Mouse (Mus musculus) hindbrain, embryonic 12.5 days (tissue): Measurements from ENCODE around the gene Gm5346. TPM values are rescaled to one million over a fixed set of nuclear protein-coding genes. Genes with fewer than 3 reads are reported as not detected.
"Not testable (repeated sequence)": the region's sequence is repeated elsewhere in the genome, so short reads cannot be mapped to it uniquely, and the experiment has no call there.

ENCODE experiments used
- ATAC-seq: fragments of 200-750 bp; cut with Nextera tagmentation; 2 replicates; pipeline ENCODE4 v1.8.0; 2017; ENCODE audit warnings: moderate TSS enrichment; ENCODE audit not compliant: low FRiP score
- H3K27ac ChIP-seq: fragments of 300-500 bp; sonication (generic); 2 replicates; pipeline ENCODE4 v1.5.1; 2016; ENCODE audit warnings: mild to moderate bottlenecking
- H3K27me3 ChIP-seq: fragments of 300-500 bp; sonication (generic); 2 replicates; pipeline ENCODE4 v1.6.1; 2016; ENCODE audit warnings: mild to moderate bottlenecking
- H3K36me3 ChIP-seq: fragments of 300-500 bp; sonication (generic); 2 replicates; pipeline ENCODE4 v1.6.1; 2016; ENCODE audit warnings: mild to moderate bottlenecking
- H3K4me1 ChIP-seq: fragments of 300-500 bp; sonication (generic); 2 replicates; pipeline ENCODE4 v1.6.1; 2016
- H3K4me2 ChIP-seq: fragments of 300-500 bp; sonication (generic); replicated peaks from 2 replicates; pipeline ENCODE4 v1.6.1; 2016; ENCODE audit warnings: mild to moderate bottlenecking
- H3K4me3 ChIP-seq: fragments of 300-500 bp; sonication (generic); 2 replicates; pipeline ENCODE4 v1.5.1; 2016; ENCODE audit warnings: mild to moderate bottlenecking
- H3K9ac ChIP-seq: fragments of 300-500 bp; sonication (generic); 2 replicates; pipeline ENCODE4 v1.6.1; 2016; ENCODE audit warnings: mild to moderate bottlenecking, moderate library complexity
- H3K9me3 ChIP-seq: fragments of 300-500 bp; sonication (generic); replicated peaks from 2 replicates; pipeline ENCODE4 v1.6.1; 2016; ENCODE audit warnings: mild to moderate bottlenecking
- WGBS: fragments of 180-500 bp; shearing (Covaris S2); methylation state at CpG from one replicate; pipeline ENCODE4 v1.1.7; 2016; 5-methylcytosine and 5-hydroxymethylcytosine counted together
- polyA plus RNA-seq: library from polyadenylated mRNA; unstranded; fragments of >200 nt; fragmentation: Nextera tagmentation; extraction: Ambion mirVana; gene quantifications from 2 replicates; pipeline ENCODE4 v1.2.1, GENCODE M21; 2016

Gene Gm5346
- not detected in 2 replicates for polyA plus RNA-seq

GRCm38 (mm10) chr8:43627176-43627575, at the start of gene Gm5346:
TSS of gene Gm5346 (minus strand) at chr8:43627276.
- Histone ChIP-seq H3K4me3 (no peak within 1 kb of the TSS), H3K27me3 (no peaks in the 10 kb centered on the region), H3K36me3 (no peaks in the 10 kb centered on the region), H3K27ac (no peak within 1 kb of the TSS), H3K9ac (no peak within 1 kb of the TSS), H3K9me3 (no peaks in the 10 kb centered on the region), H3K4me1 (no peaks in the 10 kb centered on the region), H3K4me2 (no peak within 1 kb of the TSS)
- ATAC-seq: no peak
- 91% methylated on average over 3 of the region's 3 CpGs for WGBS

- 81% methylated on average over 1 of the region's 1 CpGs for WGBS
- Histone ChIP-seq H3K9ac (no peak overlapping the region), H3K36me3 (no peaks in the 10 kb centered on the region), H3K9me3 (no peaks in the 10 kb centered on the region), H3K27me3 (no peaks in the 10 kb centered on the region), H3K27ac (no peak overlapping the region), H3K4me2 (no peak overlapping the region), H3K4me1 (no peaks in the 10 kb centered on the region), H3K4me3 (no peak overlapping the region)
- no peak for ATAC-seq
These were observed 11.0 kb downstream of the Gm5346 start for GRCm38 (mm10) chr8:43616046-43616445.

- not testable (repeated sequence) for H3K4me1 ChIP-seq, H3K27me3 ChIP-seq, H3K9me3 ChIP-seq, H3K36me3 ChIP-seq, H3K4me3 ChIP-seq, ATAC-seq, H3K4me2 ChIP-seq, H3K27ac ChIP-seq, H3K9ac ChIP-seq
- WGBS: 88% methylated on average over 13 of the region's 13 CpGs
These were observed 23.4 kb downstream of the Gm5346 start for GRCm38 (mm10) chr8:43603657-43604056.

- not testable (repeated sequence) for H3K9me3 ChIP-seq, H3K4me1 ChIP-seq, H3K4me2 ChIP-seq, H3K27ac ChIP-seq, H3K36me3 ChIP-seq, H3K4me3 ChIP-seq, H3K9ac ChIP-seq, H3K27me3 ChIP-seq, ATAC-seq
- 92% methylated on average over 15 of the region's 15 CpGs for WGBS
These were observed 23.9 kb downstream of the Gm5346 start for GRCm38 (mm10) chr8:43603166-43603565.

- not testable (repeated sequence) for ATAC-seq, H3K36me3 ChIP-seq, H3K4me1 ChIP-seq, H3K4me2 ChIP-seq, H3K9me3 ChIP-seq, H3K9ac ChIP-seq, H3K4me3 ChIP-seq, H3K27me3 ChIP-seq, H3K27ac ChIP-seq
- WGBS: 96% methylated on average over 2 of the region's 2 CpGs
These were observed 50.5 kb downstream of the Gm5346 start, which contains the start of gene Adam26a for GRCm38 (mm10) chr8:43576607-43577006. TSS of gene Adam26a (minus strand) at chr8:43576707.

Other genes with a start within 250 kb of the Gm5346 start
- gene Adam26b, start 99.2 kb downstream of the Gm5346 start, polyA plus RNA-seq: not detected in 2 replicates
- gene Adam26a, start 50.6 kb downstream of the Gm5346 start, polyA plus RNA-seq: not detected in 2 replicates
- gene Adam34, start 82.8 kb upstream of the Gm5346 start, polyA plus RNA-seq: not detected in 2 replicates